Mouse (Mus musculus): ENCODE results near the gene Tmcc1. TPM values are rescaled to one million over a fixed set of nuclear protein-coding genes. Genes with fewer than 3 reads are reported as not detected.

The Tmcc1 gene
- total RNA-seq, 2 experiments from 2014 or later: 70.3 to 80.1 TPM

Other genes with a start within 250 kb of the Tmcc1 start
- gene H1foo, start 248.5 kb downstream of the Tmcc1 start, total RNA-seq (2021): not detected
- 100 to 1,000 TPM; 111 to 124 TPM for gene Plxnd1, start 198.5 kb downstream of the Tmcc1 start, total RNA-seq (2021)
- gene Washc2, start 14.6 kb upstream of the Tmcc1 start, total RNA-seq (2021): 10 to 100 TPM; 82.5 to 93.5 TPM
- 1 to 10 TPM; 8.2 to 9.1 TPM for gene Zfand4, start 70.7 kb upstream of the Tmcc1 start, total RNA-seq (2021)
- 10 to 100 TPM; 45.7 to 48.9 TPM for gene March8, start 144.5 kb upstream of the Tmcc1 start, total RNA-seq (2021)

Data from left cerebral cortex, postnatal 25 days (tissue).